Mouse (Mus musculus) right cerebral cortex, adult 2 months (tissue): ENCODE data around the gene Tnfrsf23.
"Not testable (repeated sequence)": the region's sequence is repeated elsewhere in the genome, so short reads cannot be mapped to it uniquely, and the experiment has no call there.

Experiments
- DNase-seq, 2 experiments: peaks; one replicate each; pipeline ENCODE4 v3.0.0; 2021 to 2022; ENCODE audit warnings: low spot score in 2 of 2

The Tnfrsf23 gene

DNA sequence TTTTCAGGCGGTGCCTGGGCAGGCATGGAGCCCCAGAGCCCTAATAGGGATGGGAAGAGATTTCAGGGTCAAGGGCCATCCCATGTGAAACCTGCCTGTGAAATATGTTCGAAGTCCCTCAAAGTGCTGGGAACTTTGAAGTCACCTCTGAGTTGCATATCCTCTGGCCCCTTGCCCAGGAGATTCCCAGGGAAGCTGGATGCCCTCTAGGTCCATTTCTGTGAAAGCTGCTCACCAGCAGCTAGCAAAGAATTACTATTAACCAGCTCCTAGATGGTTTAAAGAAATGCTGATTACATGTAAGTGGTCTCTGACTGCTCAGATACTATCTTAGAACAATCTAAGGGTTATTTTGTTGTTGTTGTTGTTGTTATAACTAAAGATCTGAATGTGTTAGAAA is 1.1 kb downstream of the Tnfrsf23 start:
- not testable (repeated sequence) for DNase-seq

DNA sequence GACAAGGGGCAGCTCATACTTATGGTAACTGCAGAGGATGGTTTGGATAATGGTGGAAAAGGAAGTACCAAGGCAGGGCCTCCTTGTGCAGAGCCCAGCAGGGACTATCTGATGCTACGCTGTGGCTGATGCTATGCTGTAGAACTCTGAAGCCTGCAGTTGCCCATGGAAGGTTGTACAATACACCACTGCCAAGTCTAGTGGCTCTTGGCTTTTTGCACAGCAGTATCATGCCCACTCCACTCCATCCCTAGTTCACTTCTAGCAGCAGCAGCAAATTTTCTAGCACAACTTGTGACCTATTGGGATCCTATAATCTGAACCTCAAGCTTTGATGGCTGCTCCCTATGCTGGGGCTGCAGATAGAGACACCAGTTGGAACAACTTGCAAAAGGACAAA is 4.1 kb downstream of the Tnfrsf23 start:
- DNase-seq = no peak

DNA sequence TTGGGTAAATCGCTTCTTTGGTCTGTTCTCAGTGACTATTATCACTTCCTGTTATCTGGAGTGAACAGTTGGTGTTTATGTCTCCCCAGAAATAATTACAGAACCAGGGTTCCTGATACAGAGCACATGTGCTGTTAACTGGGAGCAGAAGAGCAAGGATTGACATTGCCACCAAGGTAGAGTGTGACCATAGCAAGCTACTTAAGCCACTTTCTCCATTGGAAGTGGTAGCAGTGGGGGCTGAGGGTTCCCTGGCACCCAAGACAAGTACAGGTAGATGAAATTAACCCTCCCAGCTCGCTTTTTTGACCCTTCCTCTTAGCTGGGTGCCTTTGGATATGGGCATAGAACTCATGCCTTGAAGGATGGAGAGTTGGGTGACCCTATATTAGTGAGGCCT is 4.8 kb downstream of the Tnfrsf23 start:
- not testable (repeated sequence) for DNase-seq

DNA sequence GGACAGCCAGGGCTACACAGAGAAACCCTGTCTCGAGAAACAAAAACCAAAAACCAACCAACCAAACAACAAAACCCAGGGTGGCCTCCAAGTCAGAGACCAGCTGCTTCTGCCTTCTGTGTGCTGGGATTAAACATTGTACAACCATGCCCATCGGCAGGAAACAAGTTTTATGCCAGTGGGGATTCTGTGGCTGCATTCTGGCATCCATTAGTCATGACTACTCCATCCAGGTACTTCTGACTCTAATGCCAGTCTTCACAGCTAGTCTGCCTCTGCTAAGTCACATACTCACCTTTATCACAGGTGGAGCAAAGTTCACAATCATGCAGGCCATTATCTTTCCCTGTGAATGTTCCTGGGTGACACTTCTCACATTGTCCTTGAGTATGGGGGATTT is 6.0 kb downstream of the Tnfrsf23 start:
- not testable (repeated sequence) for DNase-seq

DNA sequence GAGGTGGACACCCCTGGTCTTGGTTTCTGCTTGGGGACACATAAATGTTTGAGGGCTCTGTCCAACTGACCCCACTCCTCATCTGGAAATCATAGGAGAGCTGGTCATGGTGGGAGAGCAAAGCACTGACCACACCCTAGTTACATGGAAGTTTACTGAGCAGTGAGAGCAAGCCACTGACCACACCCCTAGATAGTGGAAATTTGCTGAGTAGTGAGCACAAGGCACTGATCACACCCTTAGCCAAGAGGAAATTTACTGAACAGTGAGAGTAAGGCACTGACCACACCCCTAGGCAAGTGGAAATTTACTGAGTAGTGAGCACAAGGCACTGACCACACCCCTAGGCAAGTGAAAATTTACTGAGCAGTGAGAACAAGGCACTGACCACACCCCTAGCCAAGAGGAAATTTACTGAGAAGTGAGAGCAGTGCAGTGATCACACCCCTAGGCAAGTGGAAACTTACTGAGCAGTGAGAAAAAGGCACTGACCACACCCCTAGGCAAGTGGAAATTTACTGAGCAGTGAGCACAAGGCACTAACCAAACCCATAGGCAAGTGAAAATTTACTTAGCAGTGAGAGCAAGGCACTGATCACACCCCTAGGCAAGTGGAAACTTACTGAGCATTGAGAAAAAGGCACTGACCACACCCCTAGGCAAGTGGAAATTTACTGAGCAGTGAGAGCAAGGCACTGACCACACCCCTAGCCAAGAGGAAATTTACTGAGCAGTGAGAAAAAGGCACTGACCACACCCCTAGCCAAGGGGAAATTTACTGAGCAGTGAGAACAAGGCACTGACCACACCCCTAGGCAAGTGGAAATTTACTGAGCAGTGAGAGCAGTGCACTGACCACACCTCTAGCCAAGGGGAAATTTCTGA is 19.0 kb downstream of the Tnfrsf23 start:
- no peak for DNase-seq

DNA sequence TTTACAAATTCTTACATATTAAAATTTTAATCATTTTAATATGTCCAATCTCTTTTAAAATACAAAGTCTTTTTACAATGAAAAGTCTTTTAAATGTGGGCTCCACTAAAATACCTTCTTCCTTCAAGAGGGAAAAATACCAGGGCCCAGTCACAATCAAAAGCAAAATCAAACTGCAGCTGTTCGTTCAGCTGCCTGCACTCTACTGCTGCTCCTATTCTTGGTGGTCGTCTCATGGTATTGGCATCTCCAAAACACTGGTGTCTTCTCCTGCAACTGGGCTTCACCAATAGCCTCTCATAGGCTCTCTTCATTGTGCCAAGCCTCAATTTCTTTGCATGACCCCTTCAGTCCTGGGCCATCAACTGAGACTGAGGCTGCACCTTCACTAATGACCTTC is 22.2 kb downstream of the Tnfrsf23 start:
- DNase-seq = no peak

DNA sequence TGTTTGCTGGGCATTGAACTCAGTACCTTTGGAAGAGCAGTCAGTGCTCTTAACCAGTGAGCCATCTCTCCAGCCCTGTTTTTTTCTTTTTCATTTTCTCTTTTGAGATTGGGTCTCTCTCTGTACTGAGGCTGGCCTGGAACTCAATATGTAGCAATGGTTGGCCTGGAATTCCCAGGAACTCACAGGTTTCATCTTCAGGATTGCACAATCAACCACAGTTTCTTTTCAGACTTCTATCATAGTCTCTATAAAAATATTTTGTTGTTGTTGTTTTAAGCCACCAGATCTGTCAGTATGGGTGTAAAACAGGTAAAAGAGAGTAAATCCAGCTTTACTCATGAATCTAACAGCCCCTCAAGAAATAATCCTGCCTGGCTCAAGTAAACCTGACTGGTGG is 24.9 kb downstream of the Tnfrsf23 start:
- DNase-seq = no peak

DNA sequence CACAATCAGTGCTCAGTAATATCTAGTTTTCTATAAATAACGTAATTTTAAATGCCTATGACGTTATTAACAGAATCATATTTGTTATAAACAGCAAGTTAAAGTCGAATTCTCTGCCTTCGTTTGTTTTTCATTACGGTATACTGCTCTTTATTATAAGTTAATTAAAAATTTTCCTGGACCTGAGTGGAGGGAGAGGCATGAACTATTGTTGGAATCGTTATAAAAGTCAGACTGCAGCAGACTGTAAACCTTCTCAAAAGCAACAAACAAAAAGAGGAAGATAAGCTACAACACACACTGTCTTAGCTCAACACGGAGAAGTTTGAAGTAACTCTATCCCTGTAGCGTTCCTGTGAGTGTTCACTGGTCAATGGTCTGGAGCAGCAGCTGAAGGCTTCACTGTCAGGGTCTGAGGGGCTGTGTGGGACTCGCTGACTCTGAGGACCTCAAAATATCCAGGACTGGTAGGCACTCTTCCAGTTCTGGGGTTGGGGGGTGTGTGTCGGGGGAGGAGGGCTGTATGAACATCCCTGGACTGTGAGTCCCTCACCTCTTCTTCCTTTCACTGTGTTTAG is 35.8 kb downstream of the Tnfrsf23 start:
- not testable (repeated sequence) for DNase-seq

DNA sequence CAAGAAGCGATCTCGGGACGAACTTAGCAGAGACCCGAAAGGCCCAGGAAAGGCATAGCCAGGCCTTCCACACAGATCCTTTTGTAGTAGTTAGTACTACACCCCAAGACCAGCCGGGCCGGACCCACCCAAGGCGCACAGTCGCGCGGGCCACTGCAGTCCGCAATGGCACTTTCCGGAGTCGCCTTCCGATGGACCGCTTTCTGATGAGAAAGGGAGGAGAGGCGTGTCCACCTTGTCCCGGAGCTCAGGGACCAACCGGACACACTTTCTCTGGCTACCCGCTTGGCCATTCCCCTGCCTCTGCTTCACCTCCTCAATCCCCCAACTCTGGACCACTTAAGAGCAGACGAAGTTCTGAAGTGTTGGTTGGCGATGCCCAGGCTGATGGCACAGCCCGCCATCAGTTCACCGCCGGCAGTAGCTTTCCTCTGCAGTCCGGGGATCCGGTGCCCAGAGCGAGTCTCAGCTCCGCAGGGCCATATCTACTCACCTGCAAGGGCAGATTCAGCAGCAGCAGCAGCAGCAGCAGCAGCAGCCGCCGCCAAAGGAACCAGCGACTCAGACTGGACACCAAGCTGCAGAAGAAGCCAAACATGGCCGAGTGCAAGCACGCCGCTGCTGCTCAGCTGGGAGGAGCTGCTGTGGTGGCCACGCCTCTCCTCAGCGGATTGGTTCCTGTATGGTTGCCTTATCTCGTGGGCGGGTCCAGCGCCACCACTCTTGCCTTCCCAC is 36.5 kb downstream of the Tnfrsf23 start, which contains the start of gene Tnfrsf22:
Gene Tnfrsf22, minus strand, starts transcription at position 628 of the 735 bp plus-strand sequence.
- DNase-seq = peak; percentile 75 to 78

DNA sequence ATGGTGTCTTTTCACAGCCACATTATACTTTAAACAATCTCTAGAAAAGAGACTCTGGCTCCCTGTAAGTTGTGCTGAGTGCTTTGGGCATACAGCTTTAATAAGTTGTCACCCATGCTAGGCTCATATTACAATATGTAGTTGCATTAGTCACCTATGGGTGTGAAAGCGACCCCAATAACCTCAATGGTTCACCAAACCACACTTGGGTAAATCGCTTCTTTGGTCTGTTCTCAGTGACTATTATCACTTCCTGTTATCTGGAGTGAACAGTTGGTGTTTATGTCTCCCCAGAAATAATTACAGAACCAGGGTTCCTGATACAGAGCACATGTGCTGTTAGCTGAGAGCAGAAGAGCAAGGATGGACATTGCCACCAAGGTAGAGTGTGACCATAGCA is 41.7 kb downstream of the Tnfrsf23 start:
- DNase-seq = not testable (repeated sequence)

DNA sequence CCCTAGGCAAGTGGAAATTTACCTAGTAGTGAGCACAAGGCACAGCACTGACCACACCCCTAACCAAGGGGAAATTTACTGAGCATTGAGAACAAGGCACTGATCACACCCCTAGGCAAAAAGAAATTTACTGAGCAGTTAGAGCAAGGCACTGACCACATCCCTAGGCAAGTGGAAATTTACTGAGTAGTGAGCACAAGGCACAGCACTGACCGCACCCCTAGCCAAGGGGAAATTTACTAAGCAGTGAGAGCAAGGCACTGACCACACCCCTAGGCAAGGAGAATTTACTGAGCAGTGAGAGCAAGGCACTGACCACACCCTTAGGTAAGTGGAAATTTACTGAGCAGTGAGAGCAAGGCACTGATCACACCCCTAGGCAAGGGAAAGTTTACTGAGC is 49.0 kb downstream of the Tnfrsf23 start:
- no peak for DNase-seq

DNA sequence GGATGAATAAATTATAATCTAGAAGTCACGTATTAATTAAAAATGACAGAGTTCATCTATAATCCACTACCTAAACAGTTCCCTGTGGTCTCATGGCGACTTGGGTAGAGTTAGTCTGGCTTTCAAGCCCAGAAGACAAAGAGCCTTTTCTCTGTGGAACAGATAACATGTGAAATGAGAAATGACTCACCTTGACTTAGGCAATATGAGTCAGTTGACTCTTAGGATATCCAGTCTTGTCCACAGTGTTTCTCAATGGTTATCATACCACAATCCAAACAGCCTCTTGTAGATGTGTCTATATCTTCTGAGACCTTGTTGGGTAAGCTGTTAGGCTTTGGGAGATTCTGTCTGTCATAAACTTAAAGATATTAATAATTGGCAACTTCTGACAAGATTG is 54.2 kb downstream of the Tnfrsf23 start:
- DNase-seq = no peak

DNA sequence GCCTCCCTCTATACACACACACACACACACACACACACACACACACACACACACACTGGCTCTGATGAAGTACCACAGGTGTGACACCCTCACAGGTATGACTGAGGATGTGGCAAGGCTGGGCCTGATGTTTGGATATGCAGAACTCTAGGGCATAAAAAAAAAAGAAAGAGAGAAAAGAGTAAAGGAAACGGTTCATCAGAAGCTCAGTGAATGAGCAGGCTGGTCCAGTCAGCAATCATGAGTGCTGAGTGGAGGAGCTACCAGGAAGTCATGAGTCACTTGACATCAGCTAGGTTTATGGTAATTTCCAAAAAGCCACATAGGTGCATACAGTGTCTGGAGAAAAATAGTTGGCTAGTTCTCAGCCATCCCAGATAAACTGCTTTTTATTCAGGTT is 56.2 kb downstream of the Tnfrsf23 start:
- no peak for DNase-seq

DNA sequence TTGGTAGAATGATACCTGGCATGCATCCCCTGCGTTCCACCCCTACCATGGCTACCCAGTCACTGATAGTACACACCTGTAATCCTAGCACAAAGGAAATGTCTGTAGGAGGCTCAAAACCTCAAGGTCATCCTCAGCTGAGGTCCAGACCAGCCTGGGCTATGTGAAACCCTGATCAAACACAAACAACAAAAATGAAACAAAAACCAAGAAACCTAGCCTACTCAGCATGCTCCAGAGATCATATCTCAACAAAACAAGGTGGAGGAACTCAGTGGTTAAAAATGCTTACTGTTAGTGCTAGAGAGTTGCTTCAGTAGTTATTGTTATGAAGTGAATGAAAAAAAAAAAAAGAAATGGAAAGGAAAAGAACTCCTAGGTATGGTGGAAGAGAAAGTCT is 57.1 kb downstream of the Tnfrsf23 start, which contains the start of gene Tnfrsf26:
Gene Tnfrsf26, minus strand, starts transcription at position 183 of the 400 bp plus-strand sequence.
- no peak for DNase-seq

DNA sequence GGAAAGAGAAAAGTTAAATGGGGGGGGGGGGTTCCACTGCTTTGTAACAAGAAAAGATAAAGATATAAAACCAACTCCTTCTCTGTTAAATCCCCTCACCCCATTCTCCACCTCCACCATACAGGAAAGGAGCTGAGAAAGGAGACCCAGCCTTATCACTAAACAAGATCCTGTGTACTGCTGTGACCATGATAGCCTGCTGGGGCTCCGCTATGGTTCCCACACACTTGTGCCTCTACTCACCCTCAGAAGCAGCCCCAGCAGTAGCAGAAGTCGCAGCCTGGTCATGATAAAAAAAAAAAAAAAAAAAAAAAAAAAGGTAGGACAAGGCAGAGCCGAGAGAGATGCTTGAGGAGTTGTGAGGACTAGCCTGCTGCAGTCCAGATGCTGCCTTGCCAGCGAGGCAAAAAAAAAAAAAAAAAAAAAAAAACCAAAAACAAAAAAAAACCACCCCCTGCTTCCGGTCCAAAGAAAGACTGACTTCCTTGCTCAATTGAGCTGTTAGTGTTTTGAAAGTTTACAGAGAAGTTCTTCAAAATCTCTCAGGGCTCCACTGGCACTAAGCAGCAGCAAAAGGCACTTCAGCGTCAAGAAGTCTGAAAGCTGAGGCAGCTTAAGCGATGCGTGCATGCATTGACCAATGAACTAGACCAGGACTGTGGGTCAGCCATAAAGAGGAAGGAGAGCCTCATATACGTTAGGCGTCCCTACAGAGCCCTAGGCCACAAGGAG is 58.0 kb downstream of the Tnfrsf23 start:
- no peak for DNase-seq

DNA sequence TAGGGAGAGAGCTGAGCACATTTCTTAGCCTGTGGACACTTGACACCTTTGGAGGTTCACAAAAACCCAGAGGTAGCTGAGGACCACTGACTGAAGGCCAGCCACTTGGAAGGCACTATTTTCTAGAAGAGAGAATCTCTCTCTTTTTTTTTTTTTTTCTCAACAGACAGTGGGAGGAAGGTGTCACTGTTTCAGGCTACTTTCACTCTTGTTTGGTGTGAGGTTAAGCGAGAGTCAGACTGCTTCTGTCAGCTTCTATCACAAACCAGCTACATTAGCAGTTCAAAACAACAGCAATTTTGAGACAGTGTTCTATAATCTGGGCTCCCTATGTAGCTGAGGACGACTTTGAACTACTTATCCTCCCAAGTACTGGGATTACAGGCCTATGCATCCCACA is 59.5 kb downstream of the Tnfrsf23 start:
- DNase-seq = no peak

DNA sequence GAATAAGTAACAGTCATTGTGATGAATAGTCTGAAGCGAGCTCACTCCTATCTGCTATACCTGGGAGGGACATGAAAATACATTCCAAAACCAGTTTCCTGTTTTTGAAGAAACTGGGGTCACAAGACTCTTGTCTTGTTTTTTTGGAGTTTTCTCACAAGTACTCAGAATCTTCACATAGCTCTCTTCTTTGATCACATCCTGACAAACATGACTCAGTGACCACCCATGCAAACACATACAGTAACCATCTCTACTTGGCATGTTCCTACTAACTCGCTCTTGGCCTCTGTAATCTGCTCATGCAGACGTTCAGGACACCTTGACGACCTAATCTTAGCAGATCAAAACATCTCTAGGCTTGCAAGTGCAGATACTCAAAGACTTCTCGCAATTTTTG is 60.5 kb downstream of the Tnfrsf23 start:
- DNase-seq = no peak

DNA sequence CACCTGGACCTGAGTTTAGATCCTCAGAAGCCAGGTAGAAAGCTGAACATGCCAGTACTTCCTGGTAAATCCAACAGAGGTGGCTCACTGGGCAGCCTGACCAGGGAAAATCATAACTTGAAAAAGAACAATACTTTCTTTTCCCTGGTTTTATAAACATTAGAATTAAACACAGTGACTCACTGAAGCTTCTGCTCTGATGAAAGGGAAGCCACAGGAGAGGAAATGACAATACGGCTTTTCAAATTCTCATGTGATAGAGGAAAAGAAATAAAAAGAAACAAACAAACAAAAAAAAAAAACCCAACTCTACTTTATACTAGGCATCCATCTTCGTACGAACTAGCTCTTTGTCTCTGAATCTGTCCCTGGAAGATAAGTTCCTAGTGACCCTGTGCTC is 61.1 kb downstream of the Tnfrsf23 start:
- no peak for DNase-seq

DNA sequence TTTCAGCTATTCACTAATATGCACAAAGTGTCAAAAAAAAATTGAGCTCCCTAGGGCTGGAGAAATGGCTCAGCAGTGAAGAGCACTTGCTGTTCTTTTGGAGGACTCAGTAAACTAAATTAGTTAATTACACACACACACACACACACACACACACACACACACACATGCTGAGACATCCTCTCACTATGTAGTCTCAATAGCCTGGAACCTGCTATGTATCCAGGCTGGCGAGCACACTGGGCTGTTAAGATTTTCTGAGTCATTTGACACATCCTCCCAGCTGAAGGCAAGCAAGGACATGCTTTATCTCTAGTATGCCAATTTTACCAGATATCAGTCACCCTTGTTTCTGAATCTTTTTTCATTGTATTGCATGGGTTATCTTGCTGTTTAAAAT is 64.7 kb downstream of the Tnfrsf23 start:
- DNase-seq = peak; percentile 10 to 16
